8 mouse cellular contexts compared by ENCODE assay signal in the genomic region with DNA sequence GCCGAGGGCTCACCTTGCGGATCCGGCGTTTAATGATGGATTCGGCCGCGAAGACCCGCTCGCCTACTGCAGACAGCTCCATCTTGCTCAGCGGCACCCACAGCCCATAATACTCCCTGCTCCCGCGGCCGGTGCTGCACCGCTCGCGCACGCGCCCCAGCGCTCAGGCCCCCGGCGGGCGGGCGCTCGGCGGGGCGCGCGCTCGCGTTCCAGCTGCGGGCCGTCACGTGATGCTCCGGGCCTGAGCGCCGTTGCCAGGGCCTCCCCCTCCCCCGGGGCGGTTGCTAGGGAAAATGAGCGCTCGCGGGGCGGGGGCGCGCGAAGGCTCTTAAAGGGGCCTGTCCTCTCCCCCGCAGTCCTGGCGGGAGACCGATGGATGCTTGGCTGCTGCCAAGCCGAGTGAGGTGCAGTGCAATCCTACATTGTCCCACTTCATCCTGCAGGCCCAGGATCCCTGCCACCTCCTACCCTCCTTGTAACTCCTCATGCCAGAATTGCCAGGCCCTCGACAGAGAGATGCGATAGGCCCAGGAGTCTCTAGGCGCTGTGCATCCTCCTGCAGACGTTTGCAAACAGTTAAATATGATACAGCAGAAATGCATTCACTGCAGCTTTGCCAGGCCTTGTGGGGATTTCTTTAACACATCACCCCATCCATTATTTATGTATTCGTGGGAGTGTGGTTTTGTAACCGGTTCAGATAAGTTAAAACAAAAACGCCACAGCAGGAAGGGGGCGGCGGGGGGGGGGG. TPM values are rescaled to one million over a fixed set of nuclear protein-coding genes. Genes with fewer than 3 reads are reported as not detected.
DNase-seq lines count a peak whose midpoint lies in the region; ATAC-seq lines count a peak whose summit lies in the region.

Npcd (minus strand) TSS at position 108 of the 751 bp plus-strand sequence.
Cbx6 (minus strand) TSS at position 559 of the 751 bp plus-strand sequence.

- H3K27ac ChIP-seq in lung, embryonic 15.5 days: peak within 1 kb of the TSS; percentile 95

- DNase-seq in MN1 (ENCODE audit: low spot score): peak; percentile 99
- DNase-seq in cerebellum, adult 8-10 months: peak; percentile 97
- DNase-seq in forelimb bud, embryonic 11.5 days (ENCODE audit: low read depth, low spot score): peak; percentile 95
- DNase-seq in layer of hippocampus, adult 9-10 months (ENCODE audit: low spot score): peak; percentile 92
- DNase-seq in ovary, postnatal 10 days (ENCODE audit: low spot score): peak; percentile 97
- DNase-seq in thymus, postnatal 0 days (ENCODE audit: low spot score): peak; percentile 96

- H3K27me3 ChIP-seq in lung, embryonic 15.5 days: no peaks in the 10 kb centered on the region

- peak within 1 kb of the TSS; percentile 89 for H3K4me2 ChIP-seq in lung, embryonic 15.5 days

- 1% methylated on average over 33 of the region's 58 CpGs for WGBS in lung, embryonic 15.5 days

- ATAC-seq in hematopoietic stem cell, adult 5-6 weeks (replicated peaks in 1 of 2; ENCODE audit: insufficient read depth in 1 of 2, low FRiP score in 2 of 2, low TSS enrichment in 1 of 2, low read depth in 1 of 2, poor library complexity in 2 of 2, severe bottlenecking in 2 of 2): peak; percentile 70 to 72
- peak; percentile 90 for ATAC-seq in lung, embryonic 15.5 days (ENCODE audit: borderline replicate concordance, extremely low read depth, low FRiP score, low TSS enrichment)

- H3K9ac ChIP-seq in lung, embryonic 15.5 days: peak within 1 kb of the TSS; percentile 89

- H3K4me1 ChIP-seq in lung, embryonic 15.5 days: peaks cover 44% of the 10 kb centered on the region

- peaks cover 8% of the 10 kb centered on the region; the same call in 1 of the 2 replicates for H3K36me3 ChIP-seq in lung, embryonic 15.5 days

- H3K9me3 ChIP-seq in lung, embryonic 15.5 days: no peaks in the 10 kb centered on the region

- peak within 1 kb of the TSS; percentile 85 for H3K4me3 ChIP-seq in lung, embryonic 15.5 days

RNA-seq across cellular contexts. Expression of gene Npcd, which starts in this region (rescaled TPM):
- not detected in 2 replicates for total RNA-seq in hematopoietic stem cell, adult 5-6 weeks (2017)
- 0.55 TPM in 1 of 2 replicates, not detected in the other for polyA plus RNA-seq in lung, embryonic 15.5 days (2015; fragmentation: Nextera tagmentation; extraction: Ambion mirVana)
- not detected in 2 replicates for polyA plus RNA-seq in thymus, postnatal 0 days (2015; fragmentation: Nextera tagmentation; extraction: Ambion mirVana)

RNA-seq across cellular contexts. Expression of gene Cbx6, which starts in this region (rescaled TPM):
- 34.1 and 34.2 TPM in 2 replicates for total RNA-seq in hematopoietic stem cell, adult 5-6 weeks (2017)
- 72.9 and 73.8 TPM in 2 replicates for polyA plus RNA-seq in lung, embryonic 15.5 days (2015; fragmentation: Nextera tagmentation; extraction: Ambion mirVana)
- polyA plus RNA-seq in thymus, postnatal 0 days (2015; fragmentation: Nextera tagmentation; extraction: Ambion mirVana): 54.9 and 55.9 TPM in 2 replicates

Comparison
In these comparisons a context has a peak if more than half of its experiments do, and no peak if none do; other contexts are left out.
1. Peak in every context shown above with its lines: DNase-seq, ATAC-seq, H3K4me3 ChIP-seq and H3K27ac ChIP-seq.